Mouse (Mus musculus): ENCODE data around the gene Chchd5. TPM values are rescaled to one million over a fixed set of nuclear protein-coding genes. Genes with fewer than 3 reads are reported as not detected.
A peak's percentile ranks its signal among the peaks of the same experiment; 100 is the strongest.

Chchd5 gene
- polyA plus RNA-seq, 1 experiment from 2014 or later: 25.2 TPM

DNA sequence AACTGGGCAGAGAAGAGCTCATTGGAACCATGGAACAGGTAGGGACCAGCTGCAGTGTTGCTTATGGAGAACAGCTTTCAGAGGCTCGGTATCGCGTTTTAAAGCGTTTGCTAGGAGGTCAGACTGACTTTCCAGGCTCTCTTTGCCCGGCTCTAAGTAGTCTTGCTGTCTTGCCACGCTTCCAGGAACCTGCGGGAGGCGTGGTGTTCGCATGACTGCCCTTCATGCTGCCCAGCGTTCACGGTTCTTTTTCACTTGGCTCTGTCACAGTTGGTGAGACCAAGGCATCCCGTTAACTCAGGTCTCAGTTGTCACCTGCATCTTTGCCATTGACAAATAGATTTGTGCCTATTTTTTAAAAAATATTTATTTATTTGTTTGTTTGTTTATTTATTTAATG lies 11.4 kb upstream of the Chchd5 start:
- DNase-seq (ENCODE audit: extremely low spot score, low spot score): no peak
- Histone ChIP-seq H3K4me1 (no peaks in the 10 kb centered on the region), H3K36me3 (replicated peaks) (peaks cover 99% of the 10 kb centered on the region), H3K4me3 (no peak overlapping the region), H3K27ac (no peak overlapping the region), H3K27me3 (ENCODE audit: poor library complexity, severe bottlenecking) (no peaks in the 10 kb centered on the region), H3K9me3 (no peaks in the 10 kb centered on the region)
- WGBS: 92% methylated on average over 12 of the region's 12 CpGs

DNA sequence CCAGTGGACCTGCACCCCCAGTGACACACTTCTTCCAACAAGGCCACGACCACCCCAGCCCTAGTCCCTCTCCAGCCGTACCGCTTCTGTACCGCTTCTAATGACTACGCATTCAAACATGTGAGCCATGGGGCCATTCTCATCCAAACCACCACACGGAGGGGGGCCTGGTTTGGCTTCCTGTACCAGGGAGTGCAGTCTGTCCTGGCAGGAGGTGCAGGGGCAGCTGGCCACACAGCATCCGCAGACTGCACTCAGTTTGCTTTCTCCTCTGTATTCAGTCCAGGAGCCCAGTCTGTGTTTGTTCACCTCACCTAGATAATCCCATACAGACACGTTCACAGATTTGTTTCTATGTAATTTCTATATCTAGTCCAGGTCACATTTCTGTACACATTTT lies 7.5 kb upstream of the Chchd5 start:
- no peak overlapping the region for H3K27ac ChIP-seq
- no peaks in the 10 kb centered on the region for H3K4me1 ChIP-seq
- H3K4me3 ChIP-seq: no peak overlapping the region
- no peaks in the 10 kb centered on the region for H3K9me3 ChIP-seq
- peaks cover 99% of the 10 kb centered on the region for H3K36me3 ChIP-seq (replicated peaks)
- no peaks in the 10 kb centered on the region for H3K27me3 ChIP-seq (ENCODE audit: poor library complexity, severe bottlenecking)
- WGBS: 93% methylated on average over 8 of the region's 8 CpGs
- DNase-seq (ENCODE audit: extremely low spot score, low spot score): no peak

DNA sequence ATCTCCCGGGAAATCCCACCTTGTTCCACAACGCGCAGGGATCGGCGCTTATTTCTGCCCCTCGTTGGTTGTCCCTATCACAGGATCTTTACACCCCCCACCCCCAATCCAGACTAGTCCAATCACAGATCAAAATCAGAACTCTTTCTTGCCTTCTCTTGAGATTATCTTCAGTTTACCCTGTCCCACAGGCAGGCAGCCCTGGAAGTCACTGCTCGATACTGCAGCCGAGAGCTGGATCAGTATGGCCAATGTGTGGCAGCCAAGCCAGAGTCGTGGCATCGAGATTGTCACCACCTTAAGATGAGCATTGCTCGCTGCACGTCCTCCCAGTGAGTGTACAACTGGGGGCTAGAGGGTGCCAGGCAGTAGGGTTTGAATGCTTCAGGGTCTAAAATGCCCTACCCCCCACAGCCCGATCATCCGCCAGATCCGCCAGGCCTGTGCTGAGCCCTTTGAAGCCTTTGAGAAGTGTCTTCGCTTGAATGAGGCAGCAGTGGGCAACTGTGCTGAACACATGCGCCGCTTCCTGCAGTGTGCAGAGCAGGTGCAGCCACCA lies 566 bp downstream of the Chchd5 start:
- Histone ChIP-seq H3K9me3 (peaks cover 14% of the 10 kb centered on the region), H3K27ac (peak overlapping the region; percentile 89), H3K4me3 (peak overlapping the region; percentile 72), H3K27me3 (ENCODE audit: poor library complexity, severe bottlenecking) (no peaks in the 10 kb centered on the region), H3K36me3 (replicated peaks) (peaks cover 71% of the 10 kb centered on the region), H3K4me1 (peaks cover 22% of the 10 kb centered on the region)
- WGBS: 47% methylated on average over 18 of the region's 18 CpGs
- DNase-seq (ENCODE audit: extremely low spot score, low spot score): no peak

DNA sequence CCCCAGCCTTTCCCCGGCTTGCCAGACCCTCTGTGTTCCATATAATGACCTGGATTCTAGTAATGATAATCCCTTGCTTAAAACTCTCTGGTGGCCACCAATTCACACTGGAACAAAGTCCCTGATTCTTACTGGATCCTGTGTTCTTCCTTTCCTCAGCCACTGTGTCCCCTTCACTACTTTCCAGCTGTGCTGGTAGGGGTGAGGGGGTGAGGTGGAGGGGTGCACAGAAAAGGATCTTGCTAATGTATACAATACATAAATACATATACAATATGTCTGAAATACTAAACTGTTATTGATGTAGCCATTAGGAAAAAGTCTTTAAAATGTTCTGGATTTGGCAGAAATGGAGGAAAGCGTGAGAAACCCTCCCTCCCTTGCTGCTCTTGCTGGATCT lies 1.3 kb downstream of the Chchd5 start:
- Histone ChIP-seq H3K27ac (peak overlapping the region; percentile 89), H3K27me3 (ENCODE audit: poor library complexity, severe bottlenecking) (no peaks in the 10 kb centered on the region), H3K4me1 (peaks cover 22% of the 10 kb centered on the region), H3K36me3 (replicated peaks) (peaks cover 64% of the 10 kb centered on the region), H3K4me3 (peak overlapping the region; percentile 72), H3K9me3 (peaks cover 14% of the 10 kb centered on the region)
- no peak for DNase-seq (ENCODE audit: extremely low spot score, low spot score)
- 91% methylated on average over 2 of the region's 2 CpGs for WGBS

DNA sequence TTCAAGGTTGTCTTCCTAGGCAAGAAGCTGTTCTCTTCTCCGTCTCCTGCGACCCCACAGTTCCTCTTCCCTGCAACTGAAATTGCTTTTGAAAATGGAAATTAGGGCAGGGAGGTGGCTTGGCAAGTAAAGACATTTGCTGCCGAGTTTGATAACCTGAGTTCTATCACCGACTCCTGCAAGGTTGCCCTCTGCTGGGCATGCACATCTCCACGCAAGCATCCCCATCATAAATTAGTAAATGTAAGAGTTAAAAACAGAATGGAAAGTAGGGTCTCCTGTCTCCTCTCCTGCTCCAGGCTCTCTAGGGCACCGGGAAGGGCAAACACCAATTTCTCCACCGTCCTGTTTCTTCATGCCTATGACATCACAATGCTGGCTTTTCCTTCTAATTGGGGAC lies 2.7 kb downstream of the Chchd5 start:
- Histone ChIP-seq H3K36me3 (replicated peaks) (peaks cover 49% of the 10 kb centered on the region), H3K9me3 (peaks cover 14% of the 10 kb centered on the region), H3K27me3 (ENCODE audit: poor library complexity, severe bottlenecking) (no peaks in the 10 kb centered on the region), H3K27ac (no peak overlapping the region), H3K4me3 (no peak overlapping the region), H3K4me1 (peaks cover 22% of the 10 kb centered on the region)
- no peak for DNase-seq (ENCODE audit: extremely low spot score, low spot score)
- 93% methylated on average over 7 of the region's 7 CpGs for WGBS

DNA sequence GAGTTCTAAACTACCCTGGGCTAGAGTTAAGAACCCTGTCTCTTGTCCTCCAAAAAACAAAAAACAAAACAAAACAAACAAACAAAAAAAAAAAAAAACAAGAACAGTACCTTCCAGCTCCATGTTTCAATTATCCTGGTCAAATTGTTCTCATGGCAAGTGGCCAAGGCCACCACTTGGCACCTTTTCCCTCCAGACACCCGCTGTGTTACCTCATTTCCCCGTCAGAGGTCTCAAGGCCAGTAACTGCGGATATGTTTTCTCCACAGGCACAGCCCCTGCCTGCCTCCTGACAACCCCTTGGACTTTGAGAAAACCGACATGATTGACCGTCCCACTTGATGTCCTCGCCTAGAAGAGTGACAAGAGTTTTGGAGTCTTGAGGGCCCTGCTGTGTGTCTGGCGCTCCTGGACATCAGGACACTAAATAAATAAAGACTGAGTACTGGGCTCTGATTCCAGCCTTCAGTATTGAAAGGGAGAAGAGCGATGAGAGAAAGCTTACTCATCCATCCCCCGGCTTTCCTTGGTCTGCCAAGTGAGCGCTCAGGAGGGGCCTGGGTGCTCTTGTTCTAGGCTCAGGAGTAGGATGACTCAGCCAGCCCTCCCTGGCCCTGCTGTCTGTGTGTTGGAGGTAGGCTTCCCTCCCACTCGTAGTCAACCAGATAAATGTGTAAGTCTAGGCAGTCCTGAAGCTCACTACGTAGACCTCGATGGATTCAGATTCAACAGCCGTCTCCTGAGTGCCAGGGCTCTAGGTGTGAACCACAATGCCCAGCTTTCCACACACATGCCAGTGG lies 3.7 kb downstream of the Chchd5 start:
- peaks cover 39% of the 10 kb centered on the region for H3K36me3 ChIP-seq (replicated peaks)
- H3K27me3 ChIP-seq (ENCODE audit: poor library complexity, severe bottlenecking): no peaks in the 10 kb centered on the region
- H3K9me3 ChIP-seq: peaks cover 14% of the 10 kb centered on the region
- H3K4me1 ChIP-seq: peaks cover 22% of the 10 kb centered on the region
- no peak overlapping the region for H3K4me3 ChIP-seq
- no peak overlapping the region for H3K27ac ChIP-seq
- DNase-seq (ENCODE audit: extremely low spot score, low spot score): no peak
- 95% methylated on average over 14 of the region's 14 CpGs for WGBS

DNA sequence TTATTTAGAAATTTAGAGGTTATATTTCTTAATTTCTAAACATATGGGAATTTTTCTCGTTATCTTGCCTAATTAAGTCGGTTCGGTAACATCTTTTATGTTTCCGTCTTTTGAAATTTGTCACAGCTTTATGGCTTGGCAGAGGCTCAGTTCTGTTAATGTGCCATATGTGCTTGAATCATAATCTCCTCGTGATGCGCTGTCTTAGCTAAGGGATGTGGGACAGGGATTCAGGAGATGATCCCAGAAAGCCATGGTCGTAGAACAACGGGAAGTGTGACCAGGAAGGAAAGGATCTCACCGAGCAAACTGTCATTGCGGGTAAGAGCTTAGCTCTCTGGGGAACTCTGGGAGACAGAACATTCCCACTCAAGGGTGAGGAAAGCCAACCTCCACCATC lies 10.4 kb downstream of the Chchd5 start:
- DNase-seq (ENCODE audit: extremely low spot score, low spot score): no peak
- no peak overlapping the region for H3K27ac ChIP-seq
- no peaks in the 10 kb centered on the region for H3K27me3 ChIP-seq (ENCODE audit: poor library complexity, severe bottlenecking)
- H3K9me3 ChIP-seq: no peaks in the 10 kb centered on the region
- no peaks in the 10 kb centered on the region for H3K36me3 ChIP-seq (replicated peaks)
- H3K4me1 ChIP-seq: no peaks in the 10 kb centered on the region
- no peak overlapping the region for H3K4me3 ChIP-seq
- 91% methylated on average over 10 of the region's 10 CpGs for WGBS

DNA sequence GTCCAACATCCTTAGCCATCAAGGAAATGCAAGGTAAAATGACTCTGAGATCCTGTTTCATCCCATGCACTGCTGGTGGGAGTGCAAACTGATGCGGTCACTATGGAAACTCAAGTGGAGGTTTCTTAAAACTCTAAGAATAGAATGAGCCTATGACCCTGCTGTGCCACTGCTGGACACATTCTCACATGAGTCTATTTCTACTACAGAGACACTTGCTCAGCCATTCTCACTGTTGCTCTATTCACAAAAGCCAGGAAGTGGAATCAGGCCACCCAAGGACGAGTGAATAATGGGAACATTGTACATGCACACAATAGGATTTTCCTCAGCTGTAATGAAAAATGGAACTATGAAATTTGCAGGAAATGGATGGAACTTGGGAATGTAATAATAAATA lies 19.3 kb downstream of the Chchd5 start:
- H3K36me3 ChIP-seq (replicated peaks): no peaks in the 10 kb centered on the region
- no peak overlapping the region for H3K4me3 ChIP-seq
- no peak for DNase-seq (ENCODE audit: extremely low spot score, low spot score)
- H3K9me3 ChIP-seq: no peaks in the 10 kb centered on the region
- peaks cover 6% of the 10 kb centered on the region; the same call in 1 of the 2 replicates for H3K4me1 ChIP-seq
- WGBS: 49% methylated on average over 2 of the region's 2 CpGs
- H3K27ac ChIP-seq: no peak overlapping the region
- H3K27me3 ChIP-seq (ENCODE audit: poor library complexity, severe bottlenecking): no peaks in the 10 kb centered on the region

DNA sequence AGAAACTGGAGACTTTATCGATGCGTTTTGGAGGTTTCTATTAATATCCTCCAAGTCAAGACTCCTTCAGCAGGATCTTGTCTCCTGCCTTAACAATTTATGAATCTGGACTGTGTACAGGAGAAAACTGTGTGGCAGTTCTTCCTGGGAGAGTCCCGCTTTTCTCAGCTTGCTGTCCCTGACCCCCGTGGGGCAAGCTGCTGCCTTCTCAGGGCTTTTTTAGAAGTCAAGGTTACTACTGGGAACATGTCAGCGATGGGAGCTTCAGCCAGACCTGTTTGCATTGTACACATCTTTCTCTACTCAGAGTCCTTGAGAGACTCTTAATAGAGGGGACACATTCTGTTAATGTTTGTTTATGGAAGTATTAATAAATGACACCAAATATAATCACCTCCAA lies 20.9 kb downstream of the Chchd5 start:
- WGBS: 92% methylated on average over 5 of the region's 5 CpGs
- H3K4me3 ChIP-seq: no peak overlapping the region
- no peaks in the 10 kb centered on the region for H3K9me3 ChIP-seq
- H3K27me3 ChIP-seq (ENCODE audit: poor library complexity, severe bottlenecking): no peaks in the 10 kb centered on the region
- no peaks in the 10 kb centered on the region for H3K36me3 ChIP-seq (replicated peaks)
- H3K27ac ChIP-seq: no peak overlapping the region
- no peak for DNase-seq (ENCODE audit: extremely low spot score, low spot score)
- peaks cover 6% of the 10 kb centered on the region; the same call in 1 of the 2 replicates for H3K4me1 ChIP-seq

DNA sequence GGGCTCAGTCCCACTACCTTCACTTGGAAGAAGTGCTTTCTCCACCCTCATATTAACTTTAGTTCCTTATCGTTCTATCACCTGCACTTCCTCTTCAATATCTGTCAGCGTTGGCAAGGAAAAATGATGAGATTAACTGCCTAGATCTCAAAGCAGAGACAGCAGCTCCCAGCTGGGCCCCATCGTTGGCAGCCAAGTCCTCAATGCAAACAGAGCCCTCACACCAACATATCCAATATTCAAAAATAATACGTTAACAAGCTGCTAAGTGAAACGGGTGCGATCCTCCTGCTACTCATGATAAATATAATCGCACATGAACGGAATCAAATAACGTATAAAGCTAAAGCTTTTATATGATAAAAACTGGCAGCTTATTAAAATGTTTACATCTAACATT lies 21.6 kb downstream of the Chchd5 start:
- Histone ChIP-seq H3K9me3 (no peaks in the 10 kb centered on the region), H3K27ac (no peak overlapping the region), H3K4me3 (no peak overlapping the region), H3K27me3 (ENCODE audit: poor library complexity, severe bottlenecking) (no peaks in the 10 kb centered on the region), H3K4me1 (peaks cover 6% of the 10 kb centered on the region; the same call in 1 of the 2 replicates), H3K36me3 (replicated peaks) (no peaks in the 10 kb centered on the region)
- DNase-seq (ENCODE audit: extremely low spot score, low spot score): no peak
- WGBS: 94% methylated on average over 9 of the region's 9 CpGs

DNA sequence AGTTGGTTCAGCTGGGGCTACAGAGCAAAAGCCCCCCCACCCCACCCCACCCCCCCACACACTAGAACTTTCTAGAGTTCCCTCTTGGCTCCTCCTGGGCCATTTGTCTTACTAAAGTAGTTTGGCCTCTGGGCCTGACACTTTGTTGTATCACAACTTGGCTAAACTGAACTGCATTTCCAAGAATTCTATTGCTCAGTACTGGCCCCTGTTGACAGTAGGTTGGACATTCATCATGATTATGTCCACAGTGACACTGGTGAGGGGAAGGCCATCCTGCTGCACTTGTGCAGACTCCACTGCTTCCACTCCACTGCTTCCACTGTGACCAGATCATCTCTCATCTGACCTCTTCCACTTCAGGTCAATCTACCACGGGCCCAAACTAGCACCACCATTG lies 23.3 kb downstream of the Chchd5 start:
- 90% methylated on average over 1 of the region's 1 CpGs for WGBS
- Histone ChIP-seq H3K4me3 (no peak overlapping the region), H3K9me3 (no peaks in the 10 kb centered on the region), H3K36me3 (replicated peaks) (no peaks in the 10 kb centered on the region), H3K27ac (no peak overlapping the region), H3K27me3 (ENCODE audit: poor library complexity, severe bottlenecking) (no peaks in the 10 kb centered on the region), H3K4me1 (peaks cover 6% of the 10 kb centered on the region; the same call in 1 of the 2 replicates)
- no peak for DNase-seq (ENCODE audit: extremely low spot score, low spot score)

DNA sequence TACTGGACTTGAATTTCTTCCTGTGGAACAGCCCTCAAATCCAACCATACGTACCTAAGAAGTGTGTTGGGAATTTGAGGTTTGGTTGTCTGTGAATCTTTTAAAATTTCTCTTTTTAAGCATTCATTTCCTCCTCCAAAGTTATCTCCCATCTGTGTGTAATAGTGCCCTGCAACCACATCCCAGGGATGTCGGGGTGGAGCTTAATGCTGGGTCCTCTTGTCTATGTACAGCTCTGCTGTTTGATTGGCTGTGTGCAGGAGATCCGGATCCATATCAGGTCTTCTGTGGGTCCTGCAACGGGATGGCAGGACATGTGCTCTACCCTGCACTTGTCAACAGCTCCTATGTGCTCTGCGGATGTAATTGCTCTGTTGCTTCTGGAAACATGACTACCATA lies 35.3 kb downstream of the Chchd5 start:
- Histone ChIP-seq H3K27ac (no peak overlapping the region), H3K4me1 (no peaks in the 10 kb centered on the region), H3K9me3 (0 out of 2 replicates have a peak, but pooled peaks cover 5% of the 10 kb centered on the region), H3K36me3 (replicated peaks) (no peaks in the 10 kb centered on the region), H3K4me3 (no peak overlapping the region), H3K27me3 (ENCODE audit: poor library complexity, severe bottlenecking) (no peaks in the 10 kb centered on the region)
- no peak for DNase-seq (ENCODE audit: extremely low spot score, low spot score)
- 78% methylated on average over 5 of the region's 5 CpGs for WGBS

All from forebrain, embryonic 10.5 days (tissue).